Mouse (Mus musculus) limb, embryonic 15.5 days (tissue): ENCODE results near the gene Mafg. TPM values are rescaled to one million over a fixed set of nuclear protein-coding genes. Genes with fewer than 3 reads are reported as not detected.

Experiments used
- ATAC-seq: fragments of 200-750 bp; cut with Nextera tagmentation; 2 replicates; pipeline ENCODE4 v1.8.0; 2017; ENCODE audit warnings: low read depth, moderate TSS enrichment; ENCODE audit not compliant: insufficient number of reproducible peaks, low FRiP score, low TSS enrichment
- H3K27ac ChIP-seq: fragments of 300-500 bp; sonication (generic); 2 replicates; pipeline ENCODE4 v1.5.1; 2015; ENCODE audit warnings: moderate library complexity, mild to moderate bottlenecking, inconsistent platforms
- H3K27me3 ChIP-seq: fragments of 300-500 bp; sonication (generic); 2 replicates; pipeline ENCODE4 v1.6.1; 2015; ENCODE audit warnings: inconsistent platforms
- H3K36me3 ChIP-seq: fragments of 300-500 bp; sonication (generic); 2 replicates; pipeline ENCODE4 v1.6.1; 2015; ENCODE audit warnings: inconsistent platforms
- H3K4me1 ChIP-seq: fragments of 300-500 bp; sonication (generic); 2 replicates; pipeline ENCODE4 v1.6.1; 2015; ENCODE audit warnings: inconsistent platforms
- H3K4me2 ChIP-seq: fragments of 300-500 bp; sonication (generic); 2 replicates; pipeline ENCODE4 v1.6.1; 2015; ENCODE audit warnings: mild to moderate bottlenecking, inconsistent platforms
- H3K4me3 ChIP-seq: fragments of 300-500 bp; sonication (generic); 2 replicates; pipeline ENCODE4 v1.5.1; 2015; ENCODE audit warnings: mild to moderate bottlenecking, inconsistent platforms
- H3K9ac ChIP-seq: fragments of 300-500 bp; sonication (generic); 2 replicates; pipeline ENCODE4 v1.6.1; 2015; ENCODE audit warnings: inconsistent platforms
- H3K9me3 ChIP-seq: fragments of 300-500 bp; sonication (generic); 2 replicates; pipeline ENCODE4 v1.6.1; 2016; ENCODE audit warnings: inconsistent platforms
- WGBS: fragments of 180-500 bp; shearing (Covaris S2); methylation state at CpG from one replicate; pipeline ENCODE4 v1.1.7; 2015; 5-methylcytosine and 5-hydroxymethylcytosine counted together
- polyA plus RNA-seq: library from polyadenylated mRNA; unstranded; fragments of >200 nt; fragmentation: Nextera tagmentation; extraction: Ambion mirVana; gene quantifications from 2 replicates; pipeline ENCODE4 v1.2.1, GENCODE M21; 2015

Mafg gene
- polyA plus RNA-seq, 1 experiment from 2014 or later = 32.9 TPM

- Histone ChIP-seq H3K9me3 (no peaks in the 10 kb centered on the region), H3K9ac (no peak overlapping the region), H3K4me1 (peaks cover 20% of the 10 kb centered on the region), H3K36me3 (peaks cover 67% of the 10 kb centered on the region), H3K4me3 (no peak overlapping the region), H3K27ac (no peak overlapping the region), H3K27me3 (no peaks in the 10 kb centered on the region), H3K4me2 (peak overlapping the region; percentile 85; the same call in 1 of the 2 replicates)
- ATAC-seq = no peak
- 94% methylated on average over 11 of the region's 11 CpGs for WGBS
Measured at GRCm38 (mm10) chr11:120615606-120616203, 17.7 kb downstream of the Mafg start.

GRCm38 (mm10) chr11:120615167-120615566 is 18.2 kb downstream of the Mafg start:
- 96% methylated on average over 6 of the region's 6 CpGs for WGBS
- Histone ChIP-seq H3K9ac (no peak overlapping the region), H3K4me1 (peaks cover 20% of the 10 kb centered on the region), H3K4me3 (no peak overlapping the region), H3K27me3 (no peaks in the 10 kb centered on the region), H3K27ac (no peak overlapping the region), H3K9me3 (no peaks in the 10 kb centered on the region), H3K36me3 (peaks cover 67% of the 10 kb centered on the region), H3K4me2 (no peak overlapping the region)
- no peak for ATAC-seq

- Histone ChIP-seq H3K4me3 (no peak overlapping the region), H3K4me2 (no peak overlapping the region), H3K27me3 (peaks cover 3% of the 10 kb centered on the region), H3K36me3 (peaks cover 67% of the 10 kb centered on the region), H3K27ac (no peak overlapping the region), H3K9ac (no peak overlapping the region), H3K4me1 (peaks cover 26% of the 10 kb centered on the region), H3K9me3 (no peaks in the 10 kb centered on the region)
- 80% methylated on average over 8 of the region's 8 CpGs for WGBS
- no peak for ATAC-seq
Measured at GRCm38 (mm10) chr11:120613976-120614375, 19.4 kb downstream of the Mafg start.

GRCm38 (mm10) chr11:120613481-120613972 is 19.9 kb downstream of the Mafg start:
- H3K4me1 ChIP-seq = peaks cover 29% of the 10 kb centered on the region
- no peak overlapping the region for H3K27ac ChIP-seq
- no peak for ATAC-seq
- H3K36me3 ChIP-seq = peaks cover 62% of the 10 kb centered on the region
- 86% methylated on average over 10 of the region's 10 CpGs for WGBS
- H3K9ac ChIP-seq = no peak overlapping the region
- H3K4me3 ChIP-seq = no peak overlapping the region
- H3K9me3 ChIP-seq = no peaks in the 10 kb centered on the region
- peaks cover 3% of the 10 kb centered on the region for H3K27me3 ChIP-seq
- no peak overlapping the region for H3K4me2 ChIP-seq

GRCm38 (mm10) chr11:120612763-120613162 is 20.6 kb downstream of the Mafg start:
- peaks cover 57% of the 10 kb centered on the region for H3K36me3 ChIP-seq
- no peaks in the 10 kb centered on the region for H3K9me3 ChIP-seq
- H3K4me3 ChIP-seq = no peak overlapping the region
- WGBS = 35% methylated on average over 6 of the region's 6 CpGs
- ATAC-seq = no peak
- peaks cover 6% of the 10 kb centered on the region for H3K27me3 ChIP-seq
- no peak overlapping the region for H3K9ac ChIP-seq
- H3K27ac ChIP-seq = no peak overlapping the region
- H3K4me2 ChIP-seq = no peak overlapping the region
- peaks cover 33% of the 10 kb centered on the region for H3K4me1 ChIP-seq

- Histone ChIP-seq H3K4me2 (no peak overlapping the region), H3K4me3 (no peak overlapping the region), H3K27me3 (peaks cover 6% of the 10 kb centered on the region), H3K36me3 (peaks cover 73% of the 10 kb centered on the region), H3K9me3 (no peaks in the 10 kb centered on the region), H3K27ac (no peak overlapping the region), H3K9ac (no peak overlapping the region), H3K4me1 (peaks cover 19% of the 10 kb centered on the region)
- 88% methylated on average over 9 of the region's 9 CpGs for WGBS
- ATAC-seq = no peak
Measured at GRCm38 (mm10) chr11:120610477-120611046, 22.8 kb downstream of the Mafg start.

- no peak for ATAC-seq
- no peak overlapping the region for H3K4me2 ChIP-seq
Measured at GRCm38 (mm10) chr11:120609250-120609649, 24.1 kb downstream of the Mafg start.

GRCm38 (mm10) chr11:120608241-120609034 is 25.0 kb downstream of the Mafg start, which contains the start of gene Npb:
Npb (plus strand) TSS chr11:120608477.
- Histone ChIP-seq H3K4me2 (peak within 1 kb of the TSS; percentile 58), H3K9ac (peak within 1 kb of the TSS; percentile 26), H3K4me3 (peak within 1 kb of the TSS; percentile 33), H3K36me3 (peaks cover 78% of the 10 kb centered on the region), H3K4me1 (peaks cover 19% of the 10 kb centered on the region), H3K27me3 (peaks cover 6% of the 10 kb centered on the region), H3K9me3 (no peaks in the 10 kb centered on the region), H3K27ac (no peak within 1 kb of the TSS)
- 5% methylated on average over 45 of the region's 45 CpGs for WGBS
- no peak for ATAC-seq

More at GRCm38 (mm10) chr11:120609250-120609649, 24.1 kb downstream of the Mafg start:
- Histone ChIP-seq H3K4me3 (no peak overlapping the region), H3K9me3 (no peaks in the 10 kb centered on the region), H3K27ac (no peak overlapping the region), H3K27me3 (peaks cover 6% of the 10 kb centered on the region), H3K9ac (no peak overlapping the region), H3K4me1 (peaks cover 19% of the 10 kb centered on the region), H3K36me3 (peaks cover 77% of the 10 kb centered on the region)
- WGBS = 35% methylated on average over 8 of the region's 8 CpGs

- WGBS = 82% methylated on average over 4 of the region's 4 CpGs
- Histone ChIP-seq H3K4me1 (peaks cover 19% of the 10 kb centered on the region), H3K4me3 (no peak overlapping the region), H3K9me3 (no peaks in the 10 kb centered on the region), H3K4me2 (no peak overlapping the region), H3K36me3 (peaks cover 78% of the 10 kb centered on the region), H3K27ac (no peak overlapping the region), H3K27me3 (peaks cover 6% of the 10 kb centered on the region), H3K9ac (no peak overlapping the region)
- no peak for ATAC-seq
Measured at GRCm38 (mm10) chr11:120606764-120607163, 26.6 kb downstream of the Mafg start.

GRCm38 (mm10) chr11:120605667-120606066 is 27.7 kb downstream of the Mafg start:
- no peak for ATAC-seq
- WGBS = 89% methylated on average over 7 of the region's 7 CpGs
- Histone ChIP-seq H3K9me3 (no peaks in the 10 kb centered on the region), H3K27me3 (peaks cover 6% of the 10 kb centered on the region), H3K9ac (no peak overlapping the region), H3K4me3 (no peak overlapping the region), H3K4me1 (peaks cover 19% of the 10 kb centered on the region), H3K27ac (no peak overlapping the region), H3K36me3 (peaks cover 72% of the 10 kb centered on the region), H3K4me2 (no peak overlapping the region)

- Histone ChIP-seq H3K27me3 (peaks cover 3% of the 10 kb centered on the region; the same call in 1 of the 2 replicates), H3K4me3 (no peak overlapping the region), H3K36me3 (peaks cover 61% of the 10 kb centered on the region), H3K9ac (no peak overlapping the region), H3K4me1 (peaks cover 17% of the 10 kb centered on the region), H3K9me3 (no peaks in the 10 kb centered on the region), H3K27ac (no peak overlapping the region), H3K4me2 (no peak overlapping the region)
- ATAC-seq = no peak
- WGBS = 79% methylated on average over 2 of the region's 2 CpGs
Measured at GRCm38 (mm10) chr11:120603545-120603944, 29.9 kb downstream of the Mafg start.

- H3K36me3 ChIP-seq = peaks cover 58% of the 10 kb centered on the region
- no peaks in the 10 kb centered on the region for H3K27me3 ChIP-seq
- ATAC-seq = no peak
- H3K4me1 ChIP-seq = peaks cover 24% of the 10 kb centered on the region
- no peak overlapping the region for H3K4me2 ChIP-seq
- H3K9ac ChIP-seq = no peak overlapping the region
- H3K9me3 ChIP-seq = no peaks in the 10 kb centered on the region
- no peak overlapping the region for H3K4me3 ChIP-seq
- 94% methylated on average over 3 of the region's 3 CpGs for WGBS
- H3K27ac ChIP-seq = no peak overlapping the region
Measured at GRCm38 (mm10) chr11:120600716-120601115, 32.7 kb downstream of the Mafg start.
